Comparison of ENCODE assay signal across 8 mouse cellular contexts in genomic region chr1:125561841-125562240, GRCm38 (mm10). TPM values are rescaled to one million over a fixed set of nuclear protein-coding genes. Genes with fewer than 3 reads are reported as not detected.
DNase-seq lines count a peak whose midpoint lies in the region; TF ChIP-seq lines count a peak whose summit lies in the region.

No protein-coding gene starts in this region.

- H3K36me3 ChIP-seq in macrophage (ENCODE audit: inconsistent target) = peaks cover 17% of the 10 kb centered on the region

- 96% methylated on average over 4 of the region's 4 CpGs for WGBS in macrophage (ENCODE audit: missing documents)

- TF ChIP-seq CTCF in left cerebral cortex, adult 2 months (IDR thresholded peaks at IDR 0.05) = no peak
- TF ChIP-seq CTCF in cortical plate, adult 2 months (IDR thresholded peaks at IDR 0.05; ENCODE audit: extremely low read depth, insufficient read depth, low read length) = no peak

- no peak overlapping the region for H3K27ac ChIP-seq in left cerebral cortex, adult 2 months
- H3K27ac ChIP-seq in cortical plate, adult 2 months (ENCODE audit: insufficient read depth, low read length) = no peak overlapping the region
- no peak overlapping the region for H3K27ac ChIP-seq in macrophage

- peaks cover 46% of the 10 kb centered on the region for H3K79me2 ChIP-seq in macrophage (ENCODE audit: inconsistent target)

- peak overlapping the region; percentile 77 for H3K4me3 ChIP-seq in left cerebral cortex, adult 2 months
- H3K4me3 ChIP-seq in cortical plate, adult 2 months (ENCODE audit: insufficient read depth, low read length) = peak overlapping the region; percentile 70; the same call in 1 of the 2 replicates
- H3K4me3 ChIP-seq in macrophage (ENCODE audit: inconsistent target) = peak overlapping the region; percentile 71

- TF ChIP-seq POLR2A in cortical plate, adult 2 months (IDR thresholded peaks at IDR 0.05; ENCODE audit: extremely low read depth, insufficient read depth, low read length) = no peak

- DNase-seq in left cerebral cortex, adult 2 months (ENCODE audit: extremely low spot score in 1 of 2, low spot score in 2 of 2) = no peak
- DNase-seq in left cerebral cortex, postnatal 36 days (ENCODE audit: low spot score in 2 of 2) = no peak
- DNase-seq in heart, postnatal 4 days = peak; percentile 35
- DNase-seq in ovary, postnatal 10 days (ENCODE audit: low spot score) = no peak
- no peak for DNase-seq in Muller cell, postnatal 12 days (ENCODE audit: inconsistent ontology term)
- no peak for DNase-seq in spleen, postnatal 14 days (ENCODE audit: low spot score in 2 of 2)

- intact Hi-C loops in left cerebral cortex, adult 2 months (cut with DNase I) = no loop called here
- intact Hi-C loops in left cerebral cortex, postnatal 36 days (cut with DNase I) = loop anchor here (10.0 kb wide), 1 partner anchor 157 kb away; no protein-coding TSS in a partner anchor

- H3K4me1 ChIP-seq in cortical plate, adult 2 months (ENCODE audit: control insufficient read depth, insufficient read depth, low read length) = peaks cover 2% of the 10 kb centered on the region; the same call in 1 of the 2 replicates

RNA-seq across cellular contexts. Expression of gene Slc35f5, which starts 1.4 kb away (rescaled TPM):
- 10 to 100 TPM; 21.0 TPM for total RNA-seq in left cerebral cortex, adult 2 months (2021)
- total RNA-seq in left cerebral cortex, postnatal 36 days (2021) = 10 to 100 TPM; 22.8 to 24.4 TPM
- polyA plus RNA-seq in cortical plate, adult 2 months (2012; rRNA removed) = 20.1 and 21.9 TPM in 2 replicates
- total RNA-seq in heart, postnatal 4 days (2021) = 10 to 100 TPM; 79.2 to 82.8 TPM
- 10 to 100 TPM; 15.4 to 59.8 (median 31.5) TPM for total RNA-seq in macrophage (2018; cell fraction: chromatin; rRNA removed)
- 10 to 100 TPM; 31.8 to 69.1 (median 47.1) TPM for total RNA-seq in macrophage (2018; cell fraction: cytosol; rRNA removed)
- total RNA-seq in macrophage (2018; cell fraction: nucleus; rRNA removed) = 10 to 100 TPM; 21.0 to 56.1 (median 43.6) TPM
- polyA plus RNA-seq in macrophage (2018) = 35.2 to 45.2 TPM (median 38.8 TPM) in 3 replicates
